Mouse (Mus musculus) forebrain, embryonic 11.5 days (tissue): ENCODE measurements around the gene Srxn1. TPM values are rescaled to one million over a fixed set of nuclear protein-coding genes. Genes with fewer than 3 reads are reported as not detected.

Experiments
- ATAC-seq: fragments of 200-750 bp; cut with Nextera tagmentation; replicated peaks from 2 replicates; pipeline ENCODE4 v1.8.0; 2017; ENCODE audit warnings: moderate TSS enrichment; ENCODE audit not compliant: low FRiP score
- DNase-seq: peaks from one replicate; pipeline ENCODE4 v3.0.0-alpha.2; 2017; ENCODE audit warnings: low spot score
- H3K27ac ChIP-seq: fragments of 300-500 bp; sonication (generic); 2 replicates; pipeline ENCODE4 v1.5.1; 2014; ENCODE audit warnings: low read depth, low read length
- H3K27me3 ChIP-seq: fragments of 300-500 bp; sonication (generic); 2 replicates; pipeline ENCODE4 v1.6.1; 2014; ENCODE audit warnings: mild to moderate bottlenecking, low read length, mixed read lengths; ENCODE audit not compliant: control insufficient read depth, insufficient read depth
- H3K36me3 ChIP-seq: fragments of 300-500 bp; sonication (generic); 2 replicates; pipeline ENCODE4 v1.6.1; 2014; ENCODE audit warnings: mild to moderate bottlenecking, low read length, moderate library complexity, mixed read lengths; ENCODE audit not compliant: control insufficient read depth, insufficient read depth
- H3K4me1 ChIP-seq: fragments of 300-500 bp; sonication (generic); replicated peaks from 2 replicates; pipeline ENCODE4 v1.6.1; 2014; ENCODE audit warnings: low read length, mixed read lengths; ENCODE audit not compliant: control insufficient read depth, insufficient read depth
- H3K4me2 ChIP-seq: fragments of 300-500 bp; sonication (generic); 2 replicates; pipeline ENCODE4 v1.6.1; 2014; ENCODE audit warnings: low read depth, mild to moderate bottlenecking, low read length, moderate library complexity, mixed read lengths; ENCODE audit not compliant: severe bottlenecking
- H3K4me3 ChIP-seq: fragments of 300-500 bp; sonication (generic); 2 replicates; pipeline ENCODE4 v1.5.1; 2014; ENCODE audit warnings: low read depth, low read length
- H3K9ac ChIP-seq: fragments of 300-500 bp; sonication (generic); 2 replicates; pipeline ENCODE4 v1.6.1; 2014; ENCODE audit warnings: low read length
- H3K9me3 ChIP-seq: fragments of 300-500 bp; sonication (generic); 2 replicates; pipeline ENCODE4 v1.6.1; 2016; ENCODE audit warnings: low read length, mixed read lengths; ENCODE audit not compliant: control insufficient read depth
- WGBS: fragments of 180-500 bp; shearing (Covaris S2); extraction: QIAGEN DNeasy Blood & Tissue Kit; methylation state at CpG from one replicate; pipeline ENCODE4 v1.1.7; 2014; 5-methylcytosine and 5-hydroxymethylcytosine counted together
- polyA plus RNA-seq: library from polyadenylated mRNA; unstranded; fragments of >200 nt; fragmentation: Nextera tagmentation; extraction: Ambion mirVana; gene quantifications from 2 replicates; pipeline ENCODE4 v1.2.1, GENCODE M21; 2014

Srxn1 gene
- polyA plus RNA-seq, 1 experiment from 2014 or later, result 14.3 TPM

DNA sequence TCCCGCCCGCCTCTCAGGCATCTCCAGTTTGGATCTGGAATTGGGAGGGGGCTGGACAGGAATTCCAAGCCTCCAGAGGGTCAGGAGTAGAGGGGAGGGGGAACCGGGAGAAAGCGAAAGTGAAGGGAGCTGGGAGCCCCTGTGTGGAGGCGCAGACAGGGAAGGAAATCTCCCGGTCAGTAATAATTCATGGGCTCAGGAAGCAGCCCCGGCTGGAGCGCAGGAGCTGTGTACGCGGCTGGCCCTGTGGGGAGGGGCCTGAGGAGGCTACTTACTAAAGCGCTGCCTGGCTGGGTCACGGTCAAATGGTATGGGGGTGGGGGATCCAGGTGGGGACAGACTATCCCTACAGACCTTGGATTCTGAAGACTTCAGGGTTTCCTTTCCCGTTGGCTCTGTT is 36.7 kb downstream of the Srxn1 start:
- ATAC-seq (peak; percentile 45), DNase-seq (peak; percentile 67)
- peaks cover 36% of the 10 kb centered on the region for H3K27me3 ChIP-seq
- peak overlapping the region; percentile 45 for H3K4me2 ChIP-seq
- peak overlapping the region; percentile 28; the same call in 1 of the 2 replicates for H3K9ac ChIP-seq
- H3K4me3 ChIP-seq, result peak overlapping the region; percentile 18
- H3K36me3 ChIP-seq, result no peaks in the 10 kb centered on the region
- no peak overlapping the region for H3K27ac ChIP-seq
- H3K9me3 ChIP-seq, result no peaks in the 10 kb centered on the region
- peaks cover 15% of the 10 kb centered on the region for H3K4me1 ChIP-seq
- WGBS, result under 1% methylated on average over 13 of the region's 13 CpGs

DNA sequence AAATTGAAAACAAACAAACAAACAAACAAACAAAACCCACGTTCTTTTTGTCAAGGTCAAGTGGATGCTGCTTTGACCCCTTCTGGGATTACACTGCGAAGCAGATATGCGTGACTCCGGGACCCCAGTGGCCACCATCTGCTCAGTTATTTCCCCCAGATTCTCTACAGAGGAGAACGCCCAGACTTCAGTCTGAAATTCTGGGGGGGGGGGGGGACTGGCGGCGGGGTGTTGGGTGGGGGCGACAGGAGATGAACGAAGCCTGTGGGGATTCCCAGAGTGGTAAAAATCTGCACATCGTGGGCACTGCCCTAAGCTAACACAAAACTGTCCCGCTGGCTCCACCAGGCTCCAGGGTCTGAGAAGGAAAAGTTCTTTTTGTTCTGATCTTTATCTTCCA is 37.3 kb downstream of the Srxn1 start:
- Histone ChIP-seq H3K4me1 (peaks cover 15% of the 10 kb centered on the region), H3K4me3 (0 out of 2 replicates have a peak overlapping the region, but pooled peaks have one; percentile 41), H3K27me3 (peaks cover 36% of the 10 kb centered on the region), H3K27ac (no peak overlapping the region), H3K9ac (no peak overlapping the region), H3K4me2 (peak overlapping the region; percentile 88; the same call in 1 of the 2 replicates), H3K36me3 (no peaks in the 10 kb centered on the region), H3K9me3 (no peaks in the 10 kb centered on the region)
- DNase-seq (no peak), ATAC-seq (no peak)
- 3% methylated on average over 11 of the region's 11 CpGs for WGBS

GRCm38 (mm10) chr2:152143279-152144157 is 38.2 kb downstream of the Srxn1 start, which contains the start of gene Tcf15:
Gene Tcf15 (plus strand): TSS chr2:152143561.
- ATAC-seq (peak; percentile 82), DNase-seq (peak; percentile 82)
- Histone ChIP-seq H3K4me3 (peak within 1 kb of the TSS; percentile 41), H3K4me1 (peaks cover 15% of the 10 kb centered on the region), H3K36me3 (no peaks in the 10 kb centered on the region), H3K27ac (no peak within 1 kb of the TSS), H3K9me3 (no peaks in the 10 kb centered on the region), H3K4me2 (peak within 1 kb of the TSS; percentile 88), H3K27me3 (peaks cover 36% of the 10 kb centered on the region), H3K9ac (peak within 1 kb of the TSS; percentile 48)
- WGBS, result under 1% methylated on average over 103 of the region's 118 CpGs

DNA sequence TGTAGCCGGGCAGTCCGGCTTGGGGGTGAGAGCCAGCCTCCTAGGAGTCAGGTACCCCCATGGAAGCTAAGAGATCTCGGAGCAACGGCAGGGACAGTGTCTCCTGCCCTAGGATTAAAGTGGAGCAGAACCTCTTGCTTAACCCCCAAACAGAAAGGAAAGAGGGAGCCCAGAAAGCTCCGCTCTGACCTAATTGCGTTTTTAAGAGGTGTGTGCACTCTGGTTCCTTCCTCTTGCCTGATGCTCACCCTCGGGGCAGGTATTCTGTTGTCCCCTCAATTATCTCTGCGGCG is 38.8 kb downstream of the Srxn1 start:
- Histone ChIP-seq H3K4me1 (peaks cover 15% of the 10 kb centered on the region), H3K27ac (no peak overlapping the region), H3K36me3 (no peaks in the 10 kb centered on the region), H3K27me3 (peaks cover 36% of the 10 kb centered on the region), H3K9ac (no peak overlapping the region; the same call in 1 of the 2 replicates), H3K9me3 (no peaks in the 10 kb centered on the region), H3K4me2 (peak overlapping the region; percentile 88), H3K4me3 (peak overlapping the region; percentile 41)
- 18% methylated on average over 9 of the region's 9 CpGs for WGBS
- ATAC-seq, result no peak
- no peak for DNase-seq

DNA sequence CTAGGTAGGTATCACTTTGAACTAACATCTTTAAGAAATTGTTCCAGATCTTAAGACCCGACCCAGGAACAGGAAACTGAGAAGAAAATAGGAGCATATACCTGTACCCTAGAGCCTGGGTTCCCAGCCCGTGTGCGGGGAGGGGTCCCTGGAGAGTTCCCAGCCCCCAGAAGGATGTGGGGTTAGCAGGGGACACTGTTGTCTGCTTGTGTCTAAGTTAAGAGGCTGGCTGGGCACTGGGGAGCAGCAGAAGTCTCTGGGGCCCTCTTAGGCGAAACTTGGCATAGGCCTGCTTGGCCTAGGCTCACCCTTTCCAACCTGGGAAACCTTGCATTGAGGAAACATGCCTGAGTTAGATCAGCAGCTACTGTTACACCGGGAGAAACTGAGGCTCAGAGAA is 39.2 kb downstream of the Srxn1 start:
- Histone ChIP-seq H3K4me2 (no peak overlapping the region; the same call in 1 of the 2 replicates), H3K4me1 (peaks cover 14% of the 10 kb centered on the region), H3K27ac (no peak overlapping the region), H3K9ac (no peak overlapping the region), H3K4me3 (no peak overlapping the region), H3K9me3 (no peaks in the 10 kb centered on the region), H3K36me3 (no peaks in the 10 kb centered on the region), H3K27me3 (peaks cover 36% of the 10 kb centered on the region)
- ATAC-seq, result no peak
- DNase-seq, result peak; percentile 44
- 54% methylated on average over 5 of the region's 5 CpGs for WGBS

- Histone ChIP-seq H3K9me3 (no peaks in the 10 kb centered on the region), H3K4me3 (no peak overlapping the region), H3K9ac (no peak overlapping the region), H3K4me2 (no peak overlapping the region), H3K4me1 (peaks cover 14% of the 10 kb centered on the region), H3K36me3 (no peaks in the 10 kb centered on the region), H3K27me3 (peaks cover 36% of the 10 kb centered on the region), H3K27ac (no peak overlapping the region)
- DNase-seq (peak; percentile 48), ATAC-seq (no peak)
- WGBS, result 54% methylated on average over 2 of the region's 2 CpGs
These were observed 40.4 kb downstream of the Srxn1 start for GRCm38 (mm10) chr2:152145711-152146110.

- peaks cover 33% of the 10 kb centered on the region for H3K27me3 ChIP-seq
- no peak for ATAC-seq
These were observed 41.8 kb downstream of the Srxn1 start for GRCm38 (mm10) chr2:152147079-152147478.

GRCm38 (mm10) chr2:152148675-152149074 is 43.4 kb downstream of the Srxn1 start:
- Histone ChIP-seq H3K36me3 (no peaks in the 10 kb centered on the region), H3K27me3 (peaks cover 21% of the 10 kb centered on the region), H3K27ac (no peak overlapping the region), H3K9me3 (no peaks in the 10 kb centered on the region), H3K4me1 (peaks cover 3% of the 10 kb centered on the region), H3K9ac (no peak overlapping the region), H3K4me2 (no peak overlapping the region), H3K4me3 (no peak overlapping the region)
- WGBS, result 90% methylated on average over 9 of the region's 9 CpGs
- ATAC-seq (no peak), DNase-seq (no peak)

More at GRCm38 (mm10) chr2:152147079-152147478, 41.8 kb downstream of the Srxn1 start:
- no peak overlapping the region for H3K27ac ChIP-seq
- DNase-seq, result peak; percentile 47
- no peak overlapping the region for H3K4me2 ChIP-seq
- H3K4me3 ChIP-seq, result no peak overlapping the region
- H3K4me1 ChIP-seq, result peaks cover 8% of the 10 kb centered on the region
- WGBS, result 63% methylated on average over 3 of the region's 3 CpGs
- no peak overlapping the region for H3K9ac ChIP-seq
- no peaks in the 10 kb centered on the region for H3K9me3 ChIP-seq
- no peaks in the 10 kb centered on the region for H3K36me3 ChIP-seq
